Mouse (Mus musculus): Measurements from ENCODE around the gene Sdsl.

- TF ChIP-seq CTCF (IDR thresholded peaks at IDR 0.05; ENCODE audit: insufficient read depth, low read depth, low read length) (no peak), POLR2A (IDR thresholded peaks at IDR 0.05; ENCODE audit: insufficient read depth, low read depth, low read length) (no peak)
Observed at GRCm38 (mm10) chr5:120492437-120492836, 19.8 kb upstream of the Sdsl start.

Data from olfactory bulb, adult 2 months (tissue).